Mouse (Mus musculus): ENCODE data around the gene Ptx4. TPM values are rescaled to one million over a fixed set of nuclear protein-coding genes. Genes with fewer than 3 reads are reported as not detected.

Ptx4 gene
- polyA plus RNA-seq, 1 experiment from 2014 or later, result not detected

- no peak for ATAC-seq (ENCODE audit: low read depth)
- peaks cover 13% of the 10 kb centered on the region; the same call in 1 of the 2 replicates for H3K36me3 ChIP-seq (ENCODE audit: control insufficient read depth, insufficient read depth, low read length)
- no peak overlapping the region for H3K9ac ChIP-seq (replicated peaks; ENCODE audit: low read depth, low read length)
- WGBS, result 79% methylated on average over 13 of the region's 13 CpGs
- H3K4me3 ChIP-seq (ENCODE audit: low read depth, low read length), result no peak overlapping the region
- no peaks in the 10 kb centered on the region for H3K9me3 ChIP-seq (ENCODE audit: control insufficient read depth, low read length)
- H3K27ac ChIP-seq (ENCODE audit: low read depth, low read length), result no peak overlapping the region
- H3K27me3 ChIP-seq (ENCODE audit: control insufficient read depth, insufficient read depth, low read length), result no peaks in the 10 kb centered on the region
- no peak overlapping the region for H3K4me2 ChIP-seq (ENCODE audit: low read depth, low read length)
- H3K4me1 ChIP-seq (ENCODE audit: control insufficient read depth, insufficient read depth, low read length), result no peaks in the 10 kb centered on the region
Measured at GRCm38 (mm10) chr17:25084835-25085385, 35.6 kb upstream of the Ptx4 start.

DNA sequence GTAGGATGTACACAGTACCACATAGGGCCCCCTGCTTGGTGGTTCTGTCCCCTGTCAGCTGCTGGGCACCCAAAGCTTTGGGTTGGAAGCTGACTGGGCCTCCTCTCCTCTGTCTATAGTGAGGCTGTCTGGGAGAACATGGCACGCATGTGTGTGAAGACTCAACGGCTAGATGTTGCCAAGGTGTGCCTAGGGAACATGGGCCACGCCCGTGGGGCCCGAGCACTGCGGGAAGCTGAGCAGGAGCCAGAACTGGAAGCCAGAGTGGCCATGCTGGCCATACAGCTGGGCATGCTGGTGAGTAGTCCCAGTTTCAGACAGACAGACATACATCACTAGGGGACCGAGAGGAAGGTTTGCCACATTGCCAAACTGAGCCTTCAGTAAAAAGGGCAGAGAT lies 33.8 kb upstream of the Ptx4 start:
- no peak overlapping the region for H3K4me2 ChIP-seq (ENCODE audit: low read depth, low read length)
- no peaks in the 10 kb centered on the region for H3K9me3 ChIP-seq (ENCODE audit: control insufficient read depth, low read length)
- H3K36me3 ChIP-seq (ENCODE audit: control insufficient read depth, insufficient read depth, low read length), result peaks cover 19% of the 10 kb centered on the region; the same call in 1 of the 2 replicates
- H3K4me1 ChIP-seq (ENCODE audit: control insufficient read depth, insufficient read depth, low read length), result no peaks in the 10 kb centered on the region
- H3K27me3 ChIP-seq (ENCODE audit: control insufficient read depth, insufficient read depth, low read length), result no peaks in the 10 kb centered on the region
- ATAC-seq (ENCODE audit: low read depth), result no peak
- 89% methylated on average over 7 of the region's 7 CpGs for WGBS
- no peak overlapping the region for H3K4me3 ChIP-seq (ENCODE audit: low read depth, low read length)
- no peak overlapping the region for H3K9ac ChIP-seq (replicated peaks; ENCODE audit: low read depth, low read length)
- no peak overlapping the region for H3K27ac ChIP-seq (ENCODE audit: low read depth, low read length)

DNA sequence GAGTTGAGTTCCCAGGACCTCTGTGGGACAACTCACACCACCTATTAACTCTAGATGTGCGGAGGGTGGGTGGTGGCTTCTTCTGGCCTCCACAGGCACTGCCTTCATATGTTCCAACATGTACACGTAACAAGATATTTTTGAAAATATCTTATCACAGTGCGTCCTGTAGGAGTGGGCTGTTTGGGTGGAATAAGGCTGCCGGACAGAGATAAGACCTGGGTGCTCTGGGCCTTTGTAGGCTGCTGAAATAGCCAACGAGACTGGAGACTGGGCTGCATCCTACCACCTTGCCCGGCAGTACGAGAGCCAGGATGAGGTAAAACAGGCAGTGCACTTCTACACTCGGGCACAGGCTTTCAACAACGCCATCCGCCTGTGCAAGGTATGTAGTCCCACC lies 31.4 kb upstream of the Ptx4 start:
- no peaks in the 10 kb centered on the region for H3K27me3 ChIP-seq (ENCODE audit: control insufficient read depth, insufficient read depth, low read length)
- H3K9ac ChIP-seq (replicated peaks; ENCODE audit: low read depth, low read length), result no peak overlapping the region
- WGBS, result 94% methylated on average over 10 of the region's 10 CpGs
- no peak overlapping the region for H3K27ac ChIP-seq (ENCODE audit: low read depth, low read length)
- H3K4me2 ChIP-seq (ENCODE audit: low read depth, low read length), result no peak overlapping the region
- no peaks in the 10 kb centered on the region for H3K9me3 ChIP-seq (ENCODE audit: control insufficient read depth, low read length)
- peaks cover 24% of the 10 kb centered on the region; the same call in 1 of the 2 replicates for H3K36me3 ChIP-seq (ENCODE audit: control insufficient read depth, insufficient read depth, low read length)
- no peak overlapping the region for H3K4me3 ChIP-seq (ENCODE audit: low read depth, low read length)
- H3K4me1 ChIP-seq (ENCODE audit: control insufficient read depth, insufficient read depth, low read length), result no peaks in the 10 kb centered on the region
- ATAC-seq (ENCODE audit: low read depth), result no peak

DNA sequence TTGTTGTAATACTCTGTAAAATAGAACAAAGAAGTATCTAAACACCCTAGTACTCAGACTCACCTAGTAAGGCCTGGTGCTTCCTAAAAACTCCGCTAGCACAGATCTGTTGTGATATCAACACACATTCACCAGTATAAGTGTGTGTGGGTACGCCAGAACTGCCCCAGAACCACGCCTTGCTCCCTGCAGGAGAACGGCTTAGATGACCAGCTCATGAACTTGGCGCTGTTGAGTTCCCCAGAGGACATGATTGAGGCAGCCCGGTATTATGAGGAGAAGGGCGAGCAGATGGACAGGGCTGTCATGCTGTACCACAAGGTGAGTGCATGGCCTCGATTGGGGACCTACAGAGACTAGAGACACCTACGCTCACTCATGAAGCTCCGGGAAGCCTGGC lies 30.1 kb upstream of the Ptx4 start:
- H3K4me3 ChIP-seq (ENCODE audit: low read depth, low read length), result no peak overlapping the region
- no peaks in the 10 kb centered on the region for H3K9me3 ChIP-seq (ENCODE audit: control insufficient read depth, low read length)
- no peaks in the 10 kb centered on the region for H3K27me3 ChIP-seq (ENCODE audit: control insufficient read depth, insufficient read depth, low read length)
- WGBS, result 92% methylated on average over 10 of the region's 10 CpGs
- no peak for ATAC-seq (ENCODE audit: low read depth)
- H3K9ac ChIP-seq (replicated peaks; ENCODE audit: low read depth, low read length), result no peak overlapping the region
- peaks cover 24% of the 10 kb centered on the region; the same call in 1 of the 2 replicates for H3K36me3 ChIP-seq (ENCODE audit: control insufficient read depth, insufficient read depth, low read length)
- no peak overlapping the region for H3K4me2 ChIP-seq (ENCODE audit: low read depth, low read length)
- no peak overlapping the region for H3K27ac ChIP-seq (ENCODE audit: low read depth, low read length)
- no peaks in the 10 kb centered on the region for H3K4me1 ChIP-seq (ENCODE audit: control insufficient read depth, insufficient read depth, low read length)

DNA sequence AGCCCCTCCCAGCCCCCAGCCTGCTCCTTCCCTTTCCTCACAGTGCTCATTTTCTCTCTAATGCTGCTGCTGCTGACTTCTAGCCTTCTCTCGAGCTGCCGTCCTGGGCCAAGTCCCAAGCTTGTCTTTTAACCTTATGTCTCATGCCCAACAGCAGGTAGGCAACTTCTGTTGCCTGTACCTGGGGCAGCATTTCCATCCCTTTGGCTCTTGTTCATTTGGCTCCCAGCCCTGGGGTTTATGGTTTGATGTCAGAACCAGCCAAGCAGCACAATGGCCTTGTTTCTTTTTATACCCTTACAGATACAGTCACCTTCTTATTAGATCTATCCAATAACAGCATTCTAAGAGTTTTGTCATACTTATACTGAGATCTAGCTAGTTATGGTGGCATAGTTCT lies 24.3 kb upstream of the Ptx4 start:
- no peak overlapping the region for H3K4me2 ChIP-seq (ENCODE audit: low read depth, low read length)
- 83% methylated on average over 2 of the region's 2 CpGs for WGBS
- H3K4me3 ChIP-seq (ENCODE audit: low read depth, low read length), result no peak overlapping the region
- H3K9ac ChIP-seq (replicated peaks; ENCODE audit: low read depth, low read length), result no peak overlapping the region
- no peaks in the 10 kb centered on the region for H3K9me3 ChIP-seq (ENCODE audit: control insufficient read depth, low read length)
- peaks cover 27% of the 10 kb centered on the region for H3K36me3 ChIP-seq (ENCODE audit: control insufficient read depth, insufficient read depth, low read length)
- no peak overlapping the region for H3K27ac ChIP-seq (ENCODE audit: low read depth, low read length)
- no peaks in the 10 kb centered on the region for H3K27me3 ChIP-seq (ENCODE audit: control insufficient read depth, insufficient read depth, low read length)
- ATAC-seq (ENCODE audit: low read depth), result no peak
- no peaks in the 10 kb centered on the region for H3K4me1 ChIP-seq (ENCODE audit: control insufficient read depth, insufficient read depth, low read length)

DNA sequence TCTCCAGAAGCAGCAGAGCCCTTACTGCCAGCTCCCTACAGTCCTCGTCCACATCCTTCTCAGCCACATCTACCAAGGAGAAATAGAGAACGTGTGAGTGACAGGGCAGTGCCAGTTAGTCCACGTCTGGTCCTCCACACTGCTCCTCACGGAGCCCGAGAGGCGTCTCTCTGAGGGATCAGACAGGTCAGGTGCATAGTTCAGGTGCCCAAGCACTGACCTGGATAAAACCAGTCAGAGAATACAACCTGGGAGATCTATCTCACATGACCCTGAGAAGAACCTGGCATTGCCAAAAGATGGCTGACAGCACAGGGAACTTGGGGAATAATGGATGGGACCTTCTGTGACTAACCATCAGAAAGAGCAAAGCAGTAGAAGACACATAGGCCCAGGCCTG lies 20.5 kb upstream of the Ptx4 start:
- Histone ChIP-seq H3K4me1 (ENCODE audit: control insufficient read depth, insufficient read depth, low read length) (no peaks in the 10 kb centered on the region), H3K27me3 (ENCODE audit: control insufficient read depth, insufficient read depth, low read length) (no peaks in the 10 kb centered on the region), H3K9me3 (ENCODE audit: control insufficient read depth, low read length) (no peaks in the 10 kb centered on the region), H3K4me2 (ENCODE audit: low read depth, low read length) (no peak overlapping the region), H3K4me3 (ENCODE audit: low read depth, low read length) (no peak overlapping the region), H3K27ac (ENCODE audit: low read depth, low read length) (no peak overlapping the region), H3K9ac (replicated peaks; ENCODE audit: low read depth, low read length) (no peak overlapping the region), H3K36me3 (ENCODE audit: control insufficient read depth, insufficient read depth, low read length) (peaks cover 60% of the 10 kb centered on the region)
- no peak for ATAC-seq (ENCODE audit: low read depth)
- WGBS, result 93% methylated on average over 6 of the region's 6 CpGs

GRCm38 (mm10) chr17:25101338-25101737 lies 19.2 kb upstream of the Ptx4 start:
- Histone ChIP-seq H3K9ac (replicated peaks; ENCODE audit: low read depth, low read length) (no peak overlapping the region), H3K27me3 (ENCODE audit: control insufficient read depth, insufficient read depth, low read length) (no peaks in the 10 kb centered on the region), H3K4me3 (ENCODE audit: low read depth, low read length) (no peak overlapping the region), H3K9me3 (ENCODE audit: control insufficient read depth, low read length) (no peaks in the 10 kb centered on the region), H3K27ac (ENCODE audit: low read depth, low read length) (no peak overlapping the region), H3K4me2 (ENCODE audit: low read depth, low read length) (no peak overlapping the region), H3K36me3 (ENCODE audit: control insufficient read depth, insufficient read depth, low read length) (peaks cover 71% of the 10 kb centered on the region), H3K4me1 (ENCODE audit: control insufficient read depth, insufficient read depth, low read length) (no peaks in the 10 kb centered on the region)
- whole genome bisulfite sequencing, result 94% methylated on average over 11 of the region's 11 CpGs
- ATAC-seq (ENCODE audit: low read depth), result no peak

- H3K36me3 ChIP-seq (ENCODE audit: control insufficient read depth, insufficient read depth, low read length), result peaks cover 55% of the 10 kb centered on the region
- H3K9me3 ChIP-seq (ENCODE audit: control insufficient read depth, low read length), result no peaks in the 10 kb centered on the region
- no peak overlapping the region for H3K4me2 ChIP-seq (ENCODE audit: low read depth, low read length)
- no peaks in the 10 kb centered on the region for H3K27me3 ChIP-seq (ENCODE audit: control insufficient read depth, insufficient read depth, low read length)
- H3K4me3 ChIP-seq (ENCODE audit: low read depth, low read length), result no peak overlapping the region
- no peak for ATAC-seq (ENCODE audit: low read depth)
- WGBS, result 93% methylated on average over 6 of the region's 16 CpGs
- no peak overlapping the region for H3K27ac ChIP-seq (ENCODE audit: low read depth, low read length)
- no peak overlapping the region for H3K9ac ChIP-seq (replicated peaks; ENCODE audit: low read depth, low read length)
- no peaks in the 10 kb centered on the region for H3K4me1 ChIP-seq (ENCODE audit: control insufficient read depth, insufficient read depth, low read length)
Measured at GRCm38 (mm10) chr17:25107786-25108185, 12.8 kb upstream of the Ptx4 start.

GRCm38 (mm10) chr17:25109578-25109977 lies 11.0 kb upstream of the Ptx4 start:
- Histone ChIP-seq H3K4me1 (ENCODE audit: control insufficient read depth, insufficient read depth, low read length) (peaks cover 2% of the 10 kb centered on the region), H3K4me2 (ENCODE audit: low read depth, low read length) (no peak overlapping the region), H3K9me3 (ENCODE audit: control insufficient read depth, low read length) (no peaks in the 10 kb centered on the region), H3K4me3 (ENCODE audit: low read depth, low read length) (no peak overlapping the region), H3K9ac (replicated peaks; ENCODE audit: low read depth, low read length) (no peak overlapping the region), H3K36me3 (ENCODE audit: control insufficient read depth, insufficient read depth, low read length) (peaks cover 41% of the 10 kb centered on the region), H3K27me3 (ENCODE audit: control insufficient read depth, insufficient read depth, low read length) (no peaks in the 10 kb centered on the region), H3K27ac (ENCODE audit: low read depth, low read length) (no peak overlapping the region)
- 82% methylated on average over 2 of the region's 2 CpGs for WGBS
- ATAC-seq (ENCODE audit: low read depth), result no peak

Data from neural tube, embryonic 14.5 days (tissue).